Mouse (Mus musculus) layer of hippocampus, adult 11-12 months (tissue): Measurements from ENCODE around the gene Sipa1l1.
A peak's percentile ranks its signal among the peaks of the same experiment; 100 is the strongest.

ENCODE experiments used
- DNase-seq: peaks from one replicate; pipeline ENCODE4 v3.0.0; 2022; ENCODE audit warnings: low spot score

Gene Sipa1l1

DNA sequence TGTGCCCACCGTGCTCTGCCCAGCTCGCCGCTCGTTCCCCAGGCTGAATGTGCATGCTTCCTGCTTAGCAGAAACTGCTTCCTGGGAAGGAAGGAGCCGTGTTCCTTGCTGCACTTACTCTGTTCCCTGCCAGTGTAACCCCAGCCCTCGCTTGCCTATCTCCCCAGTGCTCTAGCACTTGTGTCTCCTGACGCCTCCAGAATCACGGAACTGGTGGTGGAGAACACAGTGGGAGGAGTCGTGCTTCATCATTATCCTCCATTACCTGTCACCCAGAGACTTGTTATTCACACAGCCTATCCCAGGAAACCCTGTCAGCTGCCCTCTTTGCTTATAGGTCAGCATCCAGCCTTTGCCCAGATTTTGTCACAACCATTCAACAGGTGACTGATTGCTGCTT lies 259.3 kb downstream of the Sipa1l1 start:
- no peak for DNase-seq

DNA sequence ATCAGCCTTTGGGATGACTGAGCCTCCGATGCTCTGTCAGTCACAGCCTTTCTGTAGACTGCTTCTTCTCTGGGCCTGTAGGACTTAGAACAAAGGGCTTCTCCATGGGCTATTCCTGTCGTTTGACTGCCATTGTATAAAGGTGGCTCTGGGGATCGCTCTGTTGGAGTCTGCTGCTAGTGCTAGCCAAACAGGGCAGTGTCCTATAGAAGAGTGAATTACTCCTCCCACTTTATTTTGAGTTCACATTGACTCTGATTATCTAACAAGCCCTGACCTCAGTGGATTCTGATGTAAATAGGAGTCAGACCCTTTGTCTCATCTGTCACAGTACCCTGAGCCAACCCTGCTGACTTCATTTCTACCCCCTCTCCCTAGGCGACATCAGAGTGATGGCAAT lies 264.2 kb downstream of the Sipa1l1 start:
- DNase-seq: no peak

- peak; percentile 31 for DNase-seq
Measured at GRCm38 (mm10) chr12:82434591-82434990, 265.5 kb downstream of the Sipa1l1 start.

DNA sequence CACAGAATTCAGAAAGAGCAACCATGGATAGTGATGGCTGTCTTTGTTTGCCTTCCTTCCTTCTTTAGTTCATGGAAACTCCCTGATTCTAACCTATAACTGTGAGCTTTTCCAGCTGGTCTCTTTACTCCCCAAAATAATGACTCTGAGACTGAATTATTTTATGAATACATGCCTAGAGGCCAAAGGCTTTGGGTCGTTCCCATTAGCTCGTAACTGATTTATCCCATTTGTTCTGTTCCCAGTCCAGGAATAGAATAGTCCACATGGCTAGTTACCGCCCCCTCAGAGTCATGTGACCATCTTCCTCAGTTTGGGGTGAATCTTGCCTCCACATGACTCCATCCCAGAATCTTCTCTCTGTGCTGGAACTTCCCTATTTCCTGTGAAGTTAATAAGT lies 272.4 kb downstream of the Sipa1l1 start:
- no peak for DNase-seq

GRCm38 (mm10) chr12:82446609-82447024 lies 277.5 kb downstream of the Sipa1l1 start:
- no peak for DNase-seq

GRCm38 (mm10) chr12:82448129-82448815 lies 279.2 kb downstream of the Sipa1l1 start:
- no peak for DNase-seq

GRCm38 (mm10) chr12:82452428-82452827 lies 283.3 kb downstream of the Sipa1l1 start:
- DNase-seq: no peak

DNA sequence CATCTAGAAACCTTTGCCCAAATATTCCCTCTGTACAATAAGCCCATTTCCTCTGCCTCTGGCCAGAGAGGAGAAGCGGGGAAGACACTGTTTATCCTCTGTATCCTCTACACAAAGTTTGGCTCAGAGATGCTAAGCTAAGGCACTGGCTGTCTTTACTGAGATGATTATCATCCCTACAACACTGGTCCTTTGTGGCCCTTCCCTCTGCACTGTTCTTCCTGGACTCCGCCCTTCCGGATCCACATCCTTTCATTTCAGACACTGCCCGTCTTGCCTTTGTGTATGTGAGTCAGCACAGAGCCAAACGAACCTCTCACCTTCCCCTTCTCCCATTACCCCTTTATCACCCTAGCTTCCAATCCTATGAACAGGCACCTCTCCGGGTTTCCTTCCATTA lies 285.3 kb downstream of the Sipa1l1 start:
- DNase-seq: no peak

GRCm38 (mm10) chr12:82455700-82456413 lies 286.7 kb downstream of the Sipa1l1 start:
- DNase-seq: no peak

DNA sequence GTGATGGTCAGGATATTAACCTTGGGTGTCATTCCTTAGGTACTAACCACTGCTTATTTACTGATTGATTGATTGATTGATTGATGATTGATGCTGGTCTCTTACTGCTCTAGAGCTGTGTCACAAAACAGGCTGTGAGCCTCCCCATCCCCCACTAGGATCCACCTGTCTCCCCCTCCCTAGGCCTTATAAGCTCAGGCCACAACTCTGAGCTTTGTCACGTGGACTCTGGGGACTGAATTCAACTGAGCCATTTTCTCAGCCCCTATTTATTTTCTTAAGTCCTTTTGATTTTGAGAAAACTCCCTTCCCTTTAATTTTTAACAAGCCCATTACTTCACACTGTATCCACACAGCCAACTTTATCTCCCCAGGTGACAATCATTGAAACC lies 287.3 kb downstream of the Sipa1l1 start:
- no peak for DNase-seq

DNA sequence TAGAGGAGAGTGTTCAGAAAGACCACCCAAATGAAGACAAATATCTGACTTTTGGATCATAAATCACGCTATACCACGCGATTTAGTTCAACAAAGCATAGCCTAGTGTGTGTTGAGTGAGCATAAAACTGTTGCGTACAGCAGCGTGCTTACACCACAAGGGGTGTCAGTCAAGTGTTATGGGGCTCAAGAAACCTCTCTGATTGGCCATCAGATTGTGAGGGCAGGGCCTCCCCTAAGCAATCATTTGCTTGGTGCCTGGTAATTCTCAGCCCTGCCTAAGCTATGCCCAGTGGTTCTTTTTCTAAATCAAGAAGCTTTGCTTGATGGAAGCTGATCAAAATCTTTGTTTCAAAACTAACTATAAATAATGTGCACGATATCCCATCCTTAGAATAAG lies 288.5 kb downstream of the Sipa1l1 start:
- no peak for DNase-seq

- DNase-seq: peak; percentile 53
Measured at GRCm38 (mm10) chr12:82458017-82458416, 288.9 kb downstream of the Sipa1l1 start.

GRCm38 (mm10) chr12:82467234-82467633 lies 298.1 kb downstream of the Sipa1l1 start:
- DNase-seq: no peak

- peak; percentile 68 for DNase-seq
Measured at GRCm38 (mm10) chr12:82467641-82468040, 298.5 kb downstream of the Sipa1l1 start.

GRCm38 (mm10) chr12:82468416-82468815 lies 299.3 kb downstream of the Sipa1l1 start:
- no peak for DNase-seq

GRCm38 (mm10) chr12:82469706-82470361 lies 300.7 kb downstream of the Sipa1l1 start:
- peak; percentile 90 for DNase-seq

- DNase-seq: peak; percentile 84
Measured at GRCm38 (mm10) chr12:82470362-82470936, 301.3 kb downstream of the Sipa1l1 start.

GRCm38 (mm10) chr12:82472796-82473195 lies 303.7 kb downstream of the Sipa1l1 start:
- no peak for DNase-seq

DNA sequence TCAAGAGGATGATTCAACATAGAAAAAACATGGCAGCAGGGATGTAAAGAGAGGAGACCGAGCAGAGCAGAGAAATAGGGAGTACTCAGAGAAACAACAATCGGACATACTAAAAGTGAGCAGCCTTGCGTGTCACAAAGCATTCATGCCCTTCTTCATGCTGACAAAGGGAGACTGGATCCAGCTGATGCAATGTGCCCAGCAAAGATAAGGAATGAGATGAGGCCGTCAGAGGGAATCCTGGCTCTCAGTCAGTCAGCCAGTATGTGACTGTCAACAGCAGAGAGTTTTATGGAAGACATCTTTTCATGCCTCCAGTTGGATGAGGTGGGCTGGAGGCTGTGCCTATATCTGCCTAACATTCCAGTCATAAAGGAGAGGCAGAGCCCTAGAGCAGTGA lies 304.1 kb downstream of the Sipa1l1 start:
- no peak for DNase-seq

GRCm38 (mm10) chr12:82474409-82474808 lies 305.3 kb downstream of the Sipa1l1 start:
- no peak for DNase-seq

DNA sequence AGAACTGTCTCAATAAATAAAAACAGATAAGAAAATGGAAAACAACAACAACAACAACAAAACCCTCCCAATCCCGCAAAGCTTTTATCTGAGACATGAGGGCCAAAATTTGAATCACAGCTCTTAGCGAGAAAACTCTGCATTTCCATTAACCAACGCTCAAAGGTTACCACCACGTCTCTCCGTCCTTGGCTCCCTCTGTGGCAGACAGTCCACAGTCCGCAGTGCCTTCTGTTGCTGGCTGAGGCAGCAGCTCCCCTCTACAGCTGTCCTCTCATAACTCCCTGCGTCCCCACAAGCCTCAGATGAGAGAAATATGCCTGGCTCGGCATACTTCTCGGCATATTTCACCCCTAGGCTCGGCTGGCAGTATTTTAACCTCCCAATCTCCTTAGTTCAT lies 306.9 kb downstream of the Sipa1l1 start:
- DNase-seq: no peak

GRCm38 (mm10) chr12:82476580-82476979 lies 307.5 kb downstream of the Sipa1l1 start:
- DNase-seq: no peak

DNA sequence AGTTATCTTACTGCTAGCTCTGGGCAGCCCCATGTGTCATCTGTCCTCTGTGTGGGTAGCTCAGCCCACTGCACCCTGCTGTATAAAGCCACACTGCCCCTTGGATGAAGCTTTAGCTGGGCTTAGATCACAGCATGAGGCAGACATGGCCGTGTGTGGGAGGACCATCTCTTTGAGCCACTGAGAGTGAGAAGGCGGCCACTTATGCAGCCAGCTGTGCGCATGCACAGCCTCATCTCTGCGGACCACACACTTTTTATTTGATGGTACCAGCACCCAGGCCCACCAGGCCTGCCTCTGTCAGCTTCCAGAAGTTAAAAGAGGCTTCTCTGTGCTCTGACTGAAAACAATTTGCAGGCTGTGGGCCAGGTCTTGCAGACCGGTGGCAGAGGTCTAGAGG lies 308.7 kb downstream of the Sipa1l1 start:
- no peak for DNase-seq
